Mouse (Mus musculus) spleen, adult 2 months (tissue): ENCODE data around the gene Cog1. TPM values are rescaled to one million over a fixed set of nuclear protein-coding genes. Genes with fewer than 3 reads are reported as not detected.

ENCODE experiments used
- DNase-seq, 2 experiments: peaks; one replicate each; pipeline versions ENCODE4 v3.0.0 to v3.0.0-alpha.2; 2012 to 2021; ENCODE audit warnings: low spot score in 2 of 2, low read depth in 1 of 2
- H3K27ac ChIP-seq: fragments of 200-500 bp; 2 replicates; pipeline ENCODE4 v1.5.1; 2012; ENCODE audit warnings: low read length, inconsistent platforms; ENCODE audit not compliant: insufficient read depth
- H3K27me3 ChIP-seq: fragments of 200-500 bp; 2 replicates; pipeline ENCODE4 v1.6.1; 2012; ENCODE audit warnings: mild to moderate bottlenecking, moderate library complexity, low read length, inconsistent platforms; ENCODE audit not compliant: control insufficient read depth, insufficient read depth
- H3K36me3 ChIP-seq: fragments of 200-500 bp; 2 replicates; pipeline ENCODE4 v1.6.1; 2012; ENCODE audit warnings: mild to moderate bottlenecking, low read length, inconsistent platforms; ENCODE audit not compliant: control insufficient read depth, insufficient read depth
- H3K4me1 ChIP-seq: fragments of 200-500 bp; 2 replicates; pipeline ENCODE4 v1.6.1; 2011; ENCODE audit warnings: inconsistent platforms; ENCODE audit not compliant: control insufficient read depth, insufficient read depth, insufficient read length
- H3K4me3 ChIP-seq: fragments of 200-500 bp; 2 replicates; pipeline ENCODE4 v1.5.1; 2011; ENCODE audit warnings: mild to moderate bottlenecking, inconsistent platforms; ENCODE audit not compliant: insufficient read depth, insufficient read length; ENCODE audit errors: extremely low read depth
- CTCF ChIP-seq: fragments of 200-500 bp; IDR thresholded peaks from 2 replicates; pipeline ENCODE4 v1.5.1; 2011; ENCODE audit warnings: mild to moderate bottlenecking, inconsistent platforms; ENCODE audit not compliant: insufficient read depth, insufficient read length, insufficient replicate concordance; ENCODE audit errors: extremely low read depth
- POLR2A ChIP-seq: fragments of 200-500 bp; IDR thresholded peaks from 2 replicates; pipeline ENCODE4 v1.6.1; 2011; ENCODE audit warnings: low read depth, low read length, inconsistent platforms
- WGBS: fragments of 180-500 bp; shearing (Covaris S2); methylation state at CpG from one replicate; pipeline ENCODE4 v1.1.7; 2018; 5-methylcytosine and 5-hydroxymethylcytosine counted together
- polyA plus RNA-seq: library from polyadenylated mRNA; depleted of rRNA; stranded (reverse); fragments of >200 nt; gene quantifications from 2 replicates; pipeline ENCODE4 v1.2.3, GENCODE M21; 2012; rRNA removed

Gene Cog1
- polyA plus RNA-seq: 33.7 and 40.6 TPM in 2 replicates

DNA sequence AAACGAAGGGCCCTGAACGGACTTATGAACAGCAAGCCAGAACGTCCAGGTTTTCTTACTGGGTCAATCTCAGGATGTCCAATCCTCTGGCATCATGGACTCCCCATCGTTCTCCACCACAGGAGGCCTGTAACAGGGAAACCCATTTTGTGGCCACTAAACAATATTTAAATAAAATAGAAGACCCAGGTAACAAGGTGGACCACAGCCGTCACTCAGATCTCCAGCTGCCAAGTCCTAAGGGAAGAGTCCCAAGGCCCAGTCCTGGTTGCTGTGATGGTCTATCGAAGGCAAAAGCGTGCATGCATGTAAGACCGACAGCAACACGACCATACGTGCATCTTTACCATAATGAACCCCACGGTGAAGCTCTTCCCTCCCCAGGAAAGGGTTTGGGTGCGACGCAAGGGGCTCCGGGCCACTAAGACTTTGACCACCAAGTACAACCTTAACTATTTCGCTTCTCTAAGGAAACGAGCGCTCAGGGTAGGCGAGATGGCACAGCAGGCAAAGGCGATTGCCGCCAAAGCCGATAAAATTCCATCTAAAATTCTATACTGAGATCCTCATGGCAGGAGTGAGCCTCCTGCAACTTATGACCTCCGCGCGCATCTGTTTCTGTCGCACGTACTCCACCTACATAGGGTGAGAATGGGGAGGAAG is at the start of gene Cog1:
Gene Cog1, plus strand, starts transcription at position 480 of the 663 bp plus-strand sequence.
- H3K4me1 ChIP-seq: peaks cover 7% of the 10 kb centered on the region; the same call in 1 of the 2 replicates
- peaks cover 19% of the 10 kb centered on the region for H3K36me3 ChIP-seq
- peak within 1 kb of the TSS; percentile 98 for H3K4me3 ChIP-seq
- H3K27ac ChIP-seq: peak within 1 kb of the TSS; percentile 88
- H3K27me3 ChIP-seq: no peaks in the 10 kb centered on the region
- no peak for DNase-seq
- 54% methylated on average over 26 of the region's 26 CpGs for WGBS
- TF ChIP-seq POLR2A: no peak
- no peak for TF ChIP-seq CTCF

DNA sequence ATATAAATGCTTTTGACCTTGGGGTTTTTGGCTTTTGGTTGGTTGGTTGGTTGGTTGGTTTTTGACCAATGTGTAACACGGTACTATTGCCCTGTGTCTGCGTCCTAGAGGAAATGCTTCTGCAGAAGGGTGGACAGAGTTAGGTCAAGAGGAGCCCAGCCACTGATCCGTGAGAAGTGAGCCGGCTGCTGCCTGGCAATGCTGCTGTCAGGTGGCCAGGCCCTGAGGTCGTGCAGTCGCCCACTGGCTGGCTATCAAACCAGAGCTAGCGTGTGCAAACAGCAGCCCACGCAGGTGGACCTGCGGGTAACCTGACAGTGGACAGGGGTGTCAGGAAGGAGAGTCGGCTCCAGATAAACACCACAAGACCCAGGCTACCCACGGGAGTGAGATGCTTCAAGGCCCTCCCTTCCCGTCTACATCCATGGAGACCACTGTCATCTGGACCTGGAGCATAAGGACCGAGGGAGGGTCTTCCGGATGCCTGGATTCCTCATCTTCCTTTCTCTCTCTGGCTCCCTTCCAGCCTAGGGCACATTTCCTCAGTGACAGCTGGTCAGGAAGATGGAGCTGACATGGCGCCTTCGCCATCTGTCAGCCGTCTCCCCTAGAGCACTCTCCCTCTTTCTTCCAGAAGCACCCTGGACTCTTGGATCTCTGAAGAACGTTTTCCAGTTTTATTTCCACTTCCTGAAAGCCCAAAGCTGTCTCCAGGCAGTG is 48.3 kb upstream of the Cog1 start:
- Histone ChIP-seq H3K27me3 (no peaks in the 10 kb centered on the region), H3K4me1 (no peaks in the 10 kb centered on the region), H3K4me3 (no peak overlapping the region), H3K36me3 (no peaks in the 10 kb centered on the region), H3K27ac (no peak overlapping the region)
- DNase-seq: no peak
- WGBS: 89% methylated on average over 18 of the region's 18 CpGs
- TF ChIP-seq POLR2A (no peak), CTCF (no peak)

DNA sequence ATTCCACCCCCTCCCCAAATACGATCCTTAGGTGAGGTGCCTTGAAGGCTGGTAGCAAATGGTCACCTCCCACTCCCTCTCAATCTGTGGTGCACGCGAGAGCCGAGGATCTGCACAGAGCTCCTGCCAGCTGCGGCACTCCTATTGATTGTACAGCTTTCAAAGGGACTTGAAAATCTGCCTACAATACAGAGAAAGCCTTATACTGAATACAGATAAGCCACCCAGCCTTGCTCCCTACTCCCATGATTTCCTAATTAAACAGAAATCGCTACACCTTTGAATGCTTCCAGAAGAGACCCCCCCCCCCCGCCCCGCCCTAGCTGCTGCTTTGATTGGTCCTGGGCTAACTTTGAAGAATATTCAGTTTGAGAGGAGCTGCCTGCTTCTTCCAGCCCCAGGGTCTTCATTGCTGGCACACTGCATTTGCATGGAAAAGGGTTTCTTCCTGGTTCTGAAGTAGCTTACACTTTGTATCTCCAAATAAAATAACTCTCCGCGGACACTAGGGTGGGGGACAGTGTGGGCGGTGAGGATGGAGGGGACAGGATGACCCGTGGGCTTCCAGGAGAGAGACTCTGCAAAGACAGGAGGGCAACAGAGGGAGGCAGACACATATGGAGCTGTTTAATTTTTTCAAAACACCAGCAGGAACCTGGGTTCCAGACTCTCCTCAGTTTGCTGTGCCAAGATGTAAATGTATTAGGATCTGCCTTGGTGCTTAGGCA is 47.2 kb upstream of the Cog1 start:
- H3K4me3 ChIP-seq: no peak overlapping the region
- no peak for TF ChIP-seq POLR2A
- no peak for TF ChIP-seq CTCF
- WGBS: 91% methylated on average over 12 of the region's 12 CpGs
- no peaks in the 10 kb centered on the region for H3K4me1 ChIP-seq
- H3K36me3 ChIP-seq: no peaks in the 10 kb centered on the region
- no peak for DNase-seq
- no peaks in the 10 kb centered on the region for H3K27me3 ChIP-seq
- H3K27ac ChIP-seq: no peak overlapping the region

DNA sequence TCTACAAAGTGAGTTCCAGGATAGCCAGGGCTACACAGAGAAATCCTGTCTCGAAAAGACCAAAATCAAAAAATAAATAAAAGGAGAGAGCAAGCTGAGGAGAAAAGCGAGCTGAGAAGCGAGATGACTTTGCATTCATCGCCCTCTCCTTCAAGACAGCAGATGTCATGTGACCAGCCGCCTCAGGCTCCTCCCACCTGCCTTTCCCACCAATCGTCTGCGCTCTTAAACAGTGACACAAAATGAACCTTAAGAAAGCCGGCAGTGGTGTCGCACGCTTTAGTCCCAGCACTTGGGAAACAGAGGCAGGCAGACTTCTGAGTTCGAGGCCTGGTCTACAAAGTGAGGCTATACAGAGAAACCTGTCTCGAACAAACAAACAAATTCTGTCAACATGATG is 41.4 kb upstream of the Cog1 start:
- TF ChIP-seq CTCF: no peak
- TF ChIP-seq POLR2A: no peak
- Histone ChIP-seq H3K27ac (no peak overlapping the region), H3K4me1 (peaks cover 2% of the 10 kb centered on the region; the same call in 1 of the 2 replicates), H3K27me3 (no peaks in the 10 kb centered on the region), H3K36me3 (no peaks in the 10 kb centered on the region), H3K4me3 (no peak overlapping the region)
- 94% methylated on average over 12 of the region's 12 CpGs for WGBS
- no peak for DNase-seq

DNA sequence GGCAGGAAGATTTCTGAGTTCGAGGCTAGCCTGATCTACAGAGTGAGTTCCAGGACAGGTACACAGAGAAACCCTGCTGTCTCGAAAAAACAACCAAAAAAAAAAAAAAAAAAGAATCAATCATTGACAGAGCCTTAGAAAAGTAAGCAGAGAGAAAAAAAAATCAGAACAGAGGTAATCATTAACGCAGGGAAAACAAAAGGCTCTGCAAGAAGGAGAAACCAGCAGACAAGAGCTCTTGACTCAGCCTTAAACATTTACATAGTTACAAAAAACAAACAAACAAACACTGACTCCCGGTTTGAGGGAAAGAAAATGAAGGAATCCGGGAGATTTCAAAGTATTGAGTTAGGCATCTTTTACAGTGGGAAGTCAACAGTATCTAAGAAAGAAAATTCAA is 39.4 kb upstream of the Cog1 start:
- 86% methylated on average over 5 of the region's 5 CpGs for WGBS
- Histone ChIP-seq H3K27me3 (no peaks in the 10 kb centered on the region), H3K4me3 (no peak overlapping the region), H3K4me1 (peaks cover 2% of the 10 kb centered on the region; the same call in 1 of the 2 replicates), H3K27ac (no peak overlapping the region), H3K36me3 (no peaks in the 10 kb centered on the region)
- TF ChIP-seq POLR2A: no peak
- no peak for TF ChIP-seq CTCF
- no peak for DNase-seq

DNA sequence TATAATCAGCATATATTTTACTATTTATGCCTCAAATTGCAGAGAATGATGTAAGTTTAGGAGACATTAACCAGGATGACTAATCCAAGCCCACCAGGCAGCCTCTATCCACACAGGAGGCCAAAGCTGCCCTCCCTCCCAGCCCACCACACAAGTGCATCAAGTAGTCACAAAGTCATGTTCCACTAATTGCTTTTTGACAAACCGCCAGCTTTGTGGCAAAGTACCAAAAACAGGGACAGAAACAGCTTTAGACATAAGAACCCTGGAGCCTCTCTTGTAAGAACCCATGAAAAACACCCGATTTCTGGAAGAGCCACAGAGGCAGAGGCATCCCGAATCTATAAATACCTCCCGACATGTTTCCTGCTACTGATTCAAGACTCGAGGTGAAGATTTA is 38.7 kb upstream of the Cog1 start:
- H3K27me3 ChIP-seq: no peaks in the 10 kb centered on the region
- peaks cover 2% of the 10 kb centered on the region; the same call in 1 of the 2 replicates for H3K4me1 ChIP-seq
- DNase-seq: no peak
- TF ChIP-seq CTCF (no peak), POLR2A (no peak)
- H3K27ac ChIP-seq: no peak overlapping the region
- H3K4me3 ChIP-seq: no peak overlapping the region
- no peaks in the 10 kb centered on the region for H3K36me3 ChIP-seq
- WGBS: 24% methylated on average over 5 of the region's 5 CpGs

DNA sequence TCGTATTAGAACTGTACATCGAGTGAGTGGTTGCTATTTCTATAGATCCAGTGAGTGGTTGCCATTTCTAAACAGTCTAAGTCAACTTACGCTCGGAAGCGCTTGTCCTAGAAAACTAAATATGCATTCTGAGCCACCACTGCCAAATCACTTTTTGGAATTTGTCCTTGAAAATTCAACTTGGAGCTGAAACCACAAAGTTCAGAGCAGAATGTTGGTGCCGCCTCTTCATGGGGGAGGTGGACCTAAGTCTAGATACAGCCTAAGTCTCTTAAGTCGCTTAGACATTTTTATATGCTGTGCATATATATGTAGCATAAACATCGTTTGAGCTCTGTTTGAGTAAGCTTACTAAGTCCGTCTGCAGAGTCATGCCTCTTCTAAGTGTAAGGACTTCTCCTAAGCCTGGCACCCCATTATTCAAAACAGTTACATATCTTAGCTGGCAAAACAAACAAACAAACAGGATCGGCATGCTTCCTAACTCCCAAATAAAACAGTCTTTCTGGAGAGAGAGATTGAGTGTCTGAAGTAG is 37.8 kb upstream of the Cog1 start:
- DNase-seq: no peak
- 78% methylated on average over 10 of the region's 10 CpGs for WGBS
- H3K36me3 ChIP-seq: no peaks in the 10 kb centered on the region
- no peaks in the 10 kb centered on the region for H3K27me3 ChIP-seq
- TF ChIP-seq POLR2A (no peak), CTCF (no peak)
- H3K4me1 ChIP-seq: peaks cover 2% of the 10 kb centered on the region; the same call in 1 of the 2 replicates
- no peak overlapping the region for H3K4me3 ChIP-seq
- H3K27ac ChIP-seq: no peak overlapping the region
